In the genomic region with DNA sequence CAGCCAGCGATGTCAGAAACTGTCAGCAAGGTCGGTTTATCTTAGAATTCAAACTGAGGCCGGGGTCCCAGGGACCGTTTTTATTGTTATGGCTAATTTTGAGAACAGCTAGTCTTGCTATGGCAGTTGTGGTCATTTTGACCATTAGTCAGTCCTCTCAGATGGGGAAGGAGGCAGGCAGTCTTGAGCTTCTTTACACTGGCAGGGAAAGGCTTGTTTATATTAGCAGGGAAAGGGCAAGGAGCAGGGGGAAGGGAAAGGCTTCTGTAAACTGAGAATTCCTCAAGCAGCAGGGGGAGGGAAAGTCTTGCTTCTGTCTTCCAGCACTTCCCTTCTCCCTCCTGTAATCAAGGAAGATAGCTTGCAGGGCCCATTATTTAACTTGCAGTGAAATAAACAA, we compare ENCODE assay signal across 10 mouse cellular contexts. TPM values are rescaled to one million over a fixed set of nuclear protein-coding genes. Genes with fewer than 3 reads are reported as not detected.
DNase-seq lines count a peak whose midpoint lies in the region; ATAC-seq and TF ChIP-seq lines count a peak whose summit lies in the region.
"Not testable (repeated sequence)": the region's sequence is repeated elsewhere in the genome, so short reads cannot be mapped to it uniquely, and the experiment has no call there.
"Had no signal": no experiment of that assay in that cellular context is flagged by ENCODE, and none has a peak within 500 bp of the region (broad histone marks: within the 10 kb centered on the region; RNA-seq: fewer than 3 reads in every experiment).

No protein-coding gene starts in this region.

- peak overlapping the region; percentile 56 for H3K4me3 ChIP-seq in embryonic facial prominence, embryonic 14.5 days (ENCODE audit: low read depth, low read length)
- peak overlapping the region; percentile 55 for H3K4me3 ChIP-seq in intestine, embryonic 14.5 days (ENCODE audit: low read depth, low read length)
- H3K4me3 ChIP-seq in lung, embryonic 14.5 days (ENCODE audit: low read depth, low read length), result peak overlapping the region; percentile 49
- H3K4me3 ChIP-seq in myocyte, result peak overlapping the region; percentile 44

- not testable (repeated sequence) for H3K79me2 ChIP-seq in myocyte (ENCODE audit: control insufficient read depth, insufficient read depth)

- ATAC-seq in embryonic facial prominence, embryonic 14.5 days (ENCODE audit: low read depth), result not testable (repeated sequence)
- 0 out of 2 replicates have a peak, but pooled peaks have one; percentile 44 for ATAC-seq in intestine, embryonic 14.5 days (replicated peaks; ENCODE audit: low FRiP score, low TSS enrichment, low read depth)
- peak; percentile 80 for ATAC-seq in lung, embryonic 14.5 days (ENCODE audit: insufficient read depth)

- DNase-seq in adrenal gland, postnatal 10 days, result peak; percentile 7
- peak; percentile 48 for DNase-seq in embryonic facial prominence, embryonic 14.5 days (ENCODE audit: low spot score)
- DNase-seq in heart, adult 8-10 months (ENCODE audit: low spot score), result peak; percentile 3
- DNase-seq in intestine, embryonic 14.5 days (ENCODE audit: low spot score), result peak; percentile 50
- DNase-seq in left cerebral cortex, adult 18-20 months (ENCODE audit: low spot score in 2 of 2), result peak; percentile 2 to 3
- peak; percentile 83 for DNase-seq in lung, embryonic 14.5 days

- 0% methylated on average over 4 of the region's 4 CpGs for WGBS in embryonic facial prominence, embryonic 14.5 days
- 0% methylated on average over 4 of the region's 4 CpGs for WGBS in intestine, embryonic 14.5 days
- WGBS in lung, embryonic 14.5 days, result 1% methylated on average over 4 of the region's 4 CpGs

- H3K4me2 ChIP-seq in embryonic facial prominence, embryonic 14.5 days (ENCODE audit: low read depth, low read length), result peak overlapping the region; percentile 58
- peak overlapping the region; percentile 59 for H3K4me2 ChIP-seq in intestine, embryonic 14.5 days (ENCODE audit: low read length)
- H3K4me2 ChIP-seq in lung, embryonic 14.5 days, result peak overlapping the region; percentile 58
- H3K4me2 ChIP-seq in myocyte (ENCODE audit: low read depth), result peak overlapping the region; percentile 77

- H3K36me3 ChIP-seq in embryonic facial prominence, embryonic 14.5 days (ENCODE audit: control insufficient read depth, insufficient read depth, low read length); intestine, embryonic 14.5 days (ENCODE audit: control insufficient read depth, insufficient read depth, low read length); lung, embryonic 14.5 days (ENCODE audit: insufficient read depth); myocyte (ENCODE audit: control insufficient read depth, insufficient read depth): not testable (repeated sequence)

- peak overlapping the region; percentile 75 for H3K9ac ChIP-seq in embryonic facial prominence, embryonic 14.5 days (ENCODE audit: low read depth, low read length)
- peak overlapping the region; percentile 58 for H3K9ac ChIP-seq in intestine, embryonic 14.5 days (ENCODE audit: low read length)
- H3K9ac ChIP-seq in lung, embryonic 14.5 days, result peak overlapping the region; percentile 60; the same call in 1 of the 2 replicates

- H3K9me3 ChIP-seq in embryonic facial prominence, embryonic 14.5 days (ENCODE audit: control insufficient read depth, low read length); intestine, embryonic 14.5 days (ENCODE audit: control insufficient read depth, low read length); lung, embryonic 14.5 days (ENCODE audit: low read depth, low read length): not testable (repeated sequence)

- not testable (repeated sequence) for H3ac ChIP-seq in myocyte (ENCODE audit: control insufficient read depth, insufficient read length)

- H3K4me1 ChIP-seq in embryonic facial prominence, embryonic 14.5 days (ENCODE audit: control insufficient read depth, insufficient read depth, low read length); intestine, embryonic 14.5 days (replicated peaks; ENCODE audit: control insufficient read depth, insufficient read depth, low read length); lung, embryonic 14.5 days (ENCODE audit: insufficient read depth): not testable (repeated sequence)

- TF ChIP-seq CTCF in lung, embryonic 14.5 days (IDR thresholded peaks at IDR 0.05; ENCODE audit: low read depth), result not testable (repeated sequence)

- H3K27ac ChIP-seq in embryonic facial prominence, embryonic 14.5 days (replicated peaks; ENCODE audit: low read depth, low read length), result peak overlapping the region; percentile 67; the same call in 1 of the 2 replicates
- peak overlapping the region; percentile 65 for H3K27ac ChIP-seq in intestine, embryonic 14.5 days (ENCODE audit: low read depth)
- peak overlapping the region; percentile 87 for H3K27ac ChIP-seq in lung, embryonic 14.5 days (ENCODE audit: low read depth)

- not testable (repeated sequence) for TF ChIP-seq POLR2A in myocyte (IDR thresholded peaks at IDR 0.05; ENCODE audit: insufficient read length, low read depth)

- not testable (repeated sequence) for H3K27me3 ChIP-seq in embryonic facial prominence, embryonic 14.5 days (replicated peaks; ENCODE audit: control insufficient read depth, insufficient read depth, low read length); intestine, embryonic 14.5 days (replicated peaks; ENCODE audit: control insufficient read depth, insufficient read depth, low read length); lung, embryonic 14.5 days (ENCODE audit: insufficient read depth, low read length); myocyte (ENCODE audit: control insufficient read depth, insufficient read depth, insufficient read length)

RNA-seq across cellular contexts. Expression of a gene that starts 0.7 kb away (rescaled TPM):
- 1 to 10 TPM; 4.5 to 6.5 TPM for total RNA-seq in adrenal gland, postnatal 10 days (2021)
- 6.5 and 7.1 TPM in 2 replicates for polyA plus RNA-seq in embryonic facial prominence, embryonic 14.5 days (2014; fragmentation: Nextera tagmentation; extraction: Ambion mirVana)
- 1 to 10 TPM; 3.5 to 4.4 (median 4.2) TPM for total RNA-seq in heart, adult 8-10 months (2022)
- polyA plus RNA-seq in intestine, embryonic 14.5 days (2014; fragmentation: Nextera tagmentation; extraction: Ambion mirVana), result 7.9 and 8.9 TPM in 2 replicates
- 1 to 10 TPM; 7.1 to 7.2 TPM for total RNA-seq in left cerebral cortex, adult 18-20 months (2021)
- polyA plus RNA-seq in lung, embryonic 14.5 days (2014; fragmentation: Nextera tagmentation; extraction: Ambion mirVana), result 8.8 and 10.4 TPM in 2 replicates
- 0.41 TPM for polyA plus RNA-seq in myocyte (2012; fragmentation: generic; extraction: Trizol)

RNA-seq across cellular contexts. Expression of a gene that starts 33.6 kb away (rescaled TPM):
- total RNA-seq in adrenal gland, postnatal 10 days (2021), result under 1 TPM; 0.33 to 0.79 TPM
- polyA plus RNA-seq in embryonic facial prominence, embryonic 14.5 days (2014; fragmentation: Nextera tagmentation; extraction: Ambion mirVana), result not detected in 2 replicates
- not detected for total RNA-seq in heart, adult 8-10 months (2022)
- polyA plus RNA-seq in intestine, embryonic 14.5 days (2014; fragmentation: Nextera tagmentation; extraction: Ambion mirVana), result not detected in 2 replicates
- not detected for total RNA-seq in left cerebral cortex, adult 18-20 months (2021)
- not detected in 2 replicates for polyA plus RNA-seq in lung, embryonic 14.5 days (2014; fragmentation: Nextera tagmentation; extraction: Ambion mirVana)
- polyA plus RNA-seq in myocyte (2012; fragmentation: generic; extraction: Trizol), result 0.02 TPM
- total RNA-seq: heart, postnatal 14 days; left cerebral cortex, postnatal 36 days had no signal
- polyA plus RNA-seq: thymus, adult 2 months had no signal

RNA-seq across cellular contexts. Expression of a gene that starts 50.9 kb away (rescaled TPM):
- total RNA-seq in adrenal gland, postnatal 10 days (2021), result 1 to 10 TPM; 2.8 to 4.7 TPM
- 0.99 and 1.2 TPM in 2 replicates for polyA plus RNA-seq in embryonic facial prominence, embryonic 14.5 days (2014; fragmentation: Nextera tagmentation; extraction: Ambion mirVana)
- 1 to 10 TPM; 2.3 to 2.9 (median 2.5) TPM for total RNA-seq in heart, adult 8-10 months (2022)
- 1.9 and 2.4 TPM in 2 replicates for polyA plus RNA-seq in intestine, embryonic 14.5 days (2014; fragmentation: Nextera tagmentation; extraction: Ambion mirVana)
- 1 to 10 TPM; 2.7 to 2.9 TPM for total RNA-seq in left cerebral cortex, adult 18-20 months (2021)
- 2.7 and 3.9 TPM in 2 replicates for polyA plus RNA-seq in lung, embryonic 14.5 days (2014; fragmentation: Nextera tagmentation; extraction: Ambion mirVana)
- polyA plus RNA-seq in myocyte (2012; fragmentation: generic; extraction: Trizol), result 0.18 TPM

Comparison
In these comparisons a context has a peak if more than half of its experiments do, and no peak if none do; other contexts are left out.
1. DNase-seq: peak in every context shown above with its lines; median percentile 83 in lung, embryonic 14.5 days; 50 in intestine, embryonic 14.5 days; 48 in embryonic facial prominence, embryonic 14.5 days; 7 in adrenal gland, postnatal 10 days; 3 in heart, adult 8-10 months; 2 in left cerebral cortex, adult 18-20 months.